16 mouse cellular contexts compared by ENCODE assay signal in genomic region chr4:91236976-91237375, GRCm38 (mm10).
DNase-seq lines count a peak whose midpoint lies in the region; ATAC-seq lines count a peak whose summit lies in the region.
"Had no signal": no experiment of that assay in that cellular context is flagged by ENCODE, and none has a peak within 500 bp of the region (broad histone marks: within the 10 kb centered on the region; RNA-seq: fewer than 3 reads in every experiment).

No protein-coding gene starts in this region.

- ATAC-seq in heart, embryonic 11.5 days (replicated peaks; ENCODE audit: insufficient number of reproducible peaks, low FRiP score, low TSS enrichment) = no peak
- ATAC-seq in cerebellum, adult (ENCODE audit: insufficient number of reproducible peaks, low FRiP score, low TSS enrichment) = no peak

- intact Hi-C loops in gastrocnemius, postnatal 14 days (cut with DNase I; ENCODE audit: low total_unique reads) = no loop called here

- no peaks in the 10 kb centered on the region for H3K9me3 ChIP-seq in heart, embryonic 11.5 days (replicated peaks; ENCODE audit: control insufficient read depth, low read length)
- no peaks in the 10 kb centered on the region for H3K9me3 ChIP-seq in midbrain, embryonic 10.5 days (replicated peaks)
- H3K9me3 ChIP-seq: liver, embryonic 13.5 days had no signal

- 34% methylated on average over 7 of the region's 7 CpGs for WGBS in heart, embryonic 11.5 days (ENCODE audit: insufficient replicate concordance)
- 18% methylated on average over 7 of the region's 7 CpGs for WGBS in midbrain, embryonic 10.5 days

- no peak overlapping the region for H3K27ac ChIP-seq in heart, embryonic 11.5 days (ENCODE audit: low read depth, low read length)
- peak overlapping the region; percentile 50 for H3K27ac ChIP-seq in midbrain, embryonic 10.5 days (replicated peaks)
- H3K27ac ChIP-seq: liver, embryonic 13.5 days; stomach, postnatal 0 days had no signal

- no peaks in the 10 kb centered on the region for H3K27me3 ChIP-seq in heart, embryonic 11.5 days (ENCODE audit: control insufficient read depth, insufficient read depth, low read length)
- no peaks in the 10 kb centered on the region for H3K27me3 ChIP-seq in midbrain, embryonic 10.5 days (ENCODE audit: low read depth, poor library complexity, severe bottlenecking)
- H3K27me3 ChIP-seq: liver, embryonic 13.5 days had no signal

- H3K4me3 ChIP-seq in heart, embryonic 11.5 days (ENCODE audit: low read depth, low read length) = no peak overlapping the region
- no peak overlapping the region for H3K4me3 ChIP-seq in midbrain, embryonic 10.5 days
- H3K4me3 ChIP-seq: liver, embryonic 13.5 days had no signal

- no peaks in the 10 kb centered on the region for H3K36me3 ChIP-seq in heart, embryonic 11.5 days (ENCODE audit: control insufficient read depth, insufficient read depth, low read length)
- peaks cover 22% of the 10 kb centered on the region; the same call in 1 of the 2 replicates for H3K36me3 ChIP-seq in midbrain, embryonic 10.5 days
- H3K36me3 ChIP-seq: G1E; liver, embryonic 13.5 days had no signal

- no peak overlapping the region for H3K9ac ChIP-seq in heart, embryonic 11.5 days (ENCODE audit: low read depth, low read length)
- H3K9ac ChIP-seq: liver, embryonic 13.5 days had no signal

- H3K4me1 ChIP-seq in heart, embryonic 11.5 days (ENCODE audit: control insufficient read depth, insufficient read depth, low read length) = no peaks in the 10 kb centered on the region
- H3K4me1 ChIP-seq in midbrain, embryonic 10.5 days = peaks cover 12% of the 10 kb centered on the region
- H3K4me1 ChIP-seq: liver, embryonic 13.5 days had no signal

- peak; percentile 30 for DNase-seq in heart, adult 11 months
- DNase-seq in forelimb bud, embryonic 11.5 days (ENCODE audit: low read depth, low spot score) = peak; percentile 43
- DNase-seq in midbrain, embryonic 10.5 days (ENCODE audit: low spot score) = peak; percentile 28
- peak; percentile 49 for DNase-seq in retina, embryonic 14.5 days (ENCODE audit: low spot score)
- DNase-seq in right cerebral cortex, adult 18-20 months = no peak
- DNase-seq in gastrocnemius, postnatal 14 days = no peak
- DNase-seq: adrenal gland, adult 2 months; cerebellum, adult 11-12 months; heart, postnatal 36 days; layer of hippocampus, postnatal 36 days; liver, embryonic 13.5 days; lung, postnatal 4 days had no signal

- H3K4me2 ChIP-seq in heart, embryonic 11.5 days = no peak overlapping the region
- H3K4me2 ChIP-seq: liver, embryonic 13.5 days had no signal

Comparison
In these comparisons a context has a peak if more than half of its experiments do, and no peak if none do; other contexts are left out.
1. DNase-seq: peak in heart, adult 11 months (single experiment), forelimb bud, embryonic 11.5 days (single experiment), midbrain, embryonic 10.5 days (single experiment) and retina, embryonic 14.5 days (single experiment); none in right cerebral cortex, adult 18-20 months (single experiment) and gastrocnemius, postnatal 14 days (single experiment).